Mouse (Mus musculus): ENCODE data around the gene Prkar2b. TPM values are rescaled to one million over a fixed set of nuclear protein-coding genes. Genes with fewer than 3 reads are reported as not detected.
"Not testable (repeated sequence)": the region's sequence is repeated elsewhere in the genome, so short reads cannot be mapped to it uniquely, and the experiment has no call there.

The Prkar2b gene
- total RNA-seq, 4 experiments from 2014 or later, result 69.7 to 77.9 (median 77.6) TPM

GRCm38 (mm10) chr12:32011128-32011527 is 50.0 kb downstream of the Prkar2b start:
- no peak for DNase-seq (ENCODE audit: low spot score in 2 of 2)

- DNase-seq (ENCODE audit: low spot score in 2 of 2), result not testable (repeated sequence)
Observed at GRCm38 (mm10) chr12:32009985-32010369, 51.1 kb downstream of the Prkar2b start.

- DNase-seq (ENCODE audit: low spot score in 2 of 2), result no peak
Observed at GRCm38 (mm10) chr12:32009267-32009984, 51.7 kb downstream of the Prkar2b start.

- DNase-seq (ENCODE audit: low spot score in 2 of 2), result no peak
Observed at GRCm38 (mm10) chr12:32008728-32009127, 52.4 kb downstream of the Prkar2b start.

GRCm38 (mm10) chr12:32007646-32008045 is 53.5 kb downstream of the Prkar2b start:
- no peak for DNase-seq (ENCODE audit: low spot score in 2 of 2)

- no peak for DNase-seq (ENCODE audit: low spot score in 2 of 2)
Observed at GRCm38 (mm10) chr12:32007040-32007439, 54.1 kb downstream of the Prkar2b start.

- no peak for DNase-seq (ENCODE audit: low spot score in 2 of 2)
Observed at GRCm38 (mm10) chr12:32006391-32006929, 54.6 kb downstream of the Prkar2b start.

- no peak for DNase-seq (ENCODE audit: low spot score in 2 of 2)
Observed at GRCm38 (mm10) chr12:32000464-32000863, 60.6 kb downstream of the Prkar2b start.

- no peak for DNase-seq (ENCODE audit: low spot score in 2 of 2)
Observed at GRCm38 (mm10) chr12:31998706-31999105, 62.4 kb downstream of the Prkar2b start.

GRCm38 (mm10) chr12:31997328-31997878 is 63.7 kb downstream of the Prkar2b start:
- DNase-seq (ENCODE audit: low spot score in 2 of 2), result no peak

GRCm38 (mm10) chr12:31996877-31997276 is 64.2 kb downstream of the Prkar2b start:
- no peak for DNase-seq (ENCODE audit: low spot score in 2 of 2)

GRCm38 (mm10) chr12:31990575-31990974 is 70.5 kb downstream of the Prkar2b start:
- no peak for DNase-seq (ENCODE audit: low spot score in 2 of 2)

- DNase-seq (ENCODE audit: low spot score in 2 of 2), result no peak
Observed at GRCm38 (mm10) chr12:31989726-31990125, 71.4 kb downstream of the Prkar2b start.

GRCm38 (mm10) chr12:31986463-31986862 is 74.6 kb downstream of the Prkar2b start:
- DNase-seq (ENCODE audit: low spot score in 2 of 2), result no peak

- no peak for DNase-seq (ENCODE audit: low spot score in 2 of 2)
Observed at GRCm38 (mm10) chr12:31985738-31986137, 75.4 kb downstream of the Prkar2b start.

- no peak for DNase-seq (ENCODE audit: low spot score in 2 of 2)
Observed at GRCm38 (mm10) chr12:31984664-31985063, 76.4 kb downstream of the Prkar2b start.

GRCm38 (mm10) chr12:31984206-31984605 is 76.9 kb downstream of the Prkar2b start:
- no peak for DNase-seq (ENCODE audit: low spot score in 2 of 2)

- no peak for DNase-seq (ENCODE audit: low spot score in 2 of 2)
Observed at GRCm38 (mm10) chr12:31983769-31984168, 77.3 kb downstream of the Prkar2b start.

- no peak for DNase-seq (ENCODE audit: low spot score in 2 of 2)
Observed at GRCm38 (mm10) chr12:31983238-31983637, 77.9 kb downstream of the Prkar2b start.

GRCm38 (mm10) chr12:31977613-31978195 is 83.4 kb downstream of the Prkar2b start:
- DNase-seq (ENCODE audit: low spot score in 2 of 2), result no peak

GRCm38 (mm10) chr12:31976544-31976943 is 84.6 kb downstream of the Prkar2b start:
- DNase-seq (ENCODE audit: low spot score in 2 of 2), result no peak

GRCm38 (mm10) chr12:31973473-31974172 is 87.5 kb downstream of the Prkar2b start:
- DNase-seq (ENCODE audit: low spot score in 2 of 2), result peak in 1 of 2 experiments; percentile 46
